Mouse (Mus musculus) ovary, adult 18-20 months (tissue): ENCODE data around the gene Farp1.

Experiments used
- DNase-seq: peaks from one replicate; pipeline ENCODE4 v3.0.0; 2022; ENCODE audit warnings: low spot score, mixed read lengths

The Farp1 gene

GRCm38 (mm10) chr14:121316136-121316535 lies 281.1 kb downstream of the Farp1 start:
- no peak for DNase-seq

- no peak for DNase-seq
Observed at GRCm38 (mm10) chr14:121316631-121317311, 281.8 kb downstream of the Farp1 start.

GRCm38 (mm10) chr14:121317312-121317671 lies 282.3 kb downstream of the Farp1 start:
- no peak for DNase-seq

GRCm38 (mm10) chr14:121318382-121318781 lies 283.4 kb downstream of the Farp1 start:
- no peak for DNase-seq

- DNase-seq = no peak
Observed at GRCm38 (mm10) chr14:121322150-121322549, 287.1 kb downstream of the Farp1 start.

- no peak for DNase-seq
Observed at GRCm38 (mm10) chr14:121322641-121323040, 287.6 kb downstream of the Farp1 start.

- no peak for DNase-seq
Observed at GRCm38 (mm10) chr14:121324521-121325330, 289.7 kb downstream of the Farp1 start.

- no peak for DNase-seq
Observed at GRCm38 (mm10) chr14:121326432-121326831, 291.4 kb downstream of the Farp1 start.

GRCm38 (mm10) chr14:121328878-121329277 lies 293.9 kb downstream of the Farp1 start:
- no peak for DNase-seq

GRCm38 (mm10) chr14:121329401-121330089 lies 294.5 kb downstream of the Farp1 start:
- DNase-seq = no peak

GRCm38 (mm10) chr14:121330090-121330408 lies 295.0 kb downstream of the Farp1 start:
- no peak for DNase-seq
